Mouse (Mus musculus): ENCODE data around the gene Treh.
"Not testable (repeated sequence)": the region's sequence is repeated elsewhere in the genome, so short reads cannot be mapped to it uniquely, and the experiment has no call there.

Treh gene

DNA sequence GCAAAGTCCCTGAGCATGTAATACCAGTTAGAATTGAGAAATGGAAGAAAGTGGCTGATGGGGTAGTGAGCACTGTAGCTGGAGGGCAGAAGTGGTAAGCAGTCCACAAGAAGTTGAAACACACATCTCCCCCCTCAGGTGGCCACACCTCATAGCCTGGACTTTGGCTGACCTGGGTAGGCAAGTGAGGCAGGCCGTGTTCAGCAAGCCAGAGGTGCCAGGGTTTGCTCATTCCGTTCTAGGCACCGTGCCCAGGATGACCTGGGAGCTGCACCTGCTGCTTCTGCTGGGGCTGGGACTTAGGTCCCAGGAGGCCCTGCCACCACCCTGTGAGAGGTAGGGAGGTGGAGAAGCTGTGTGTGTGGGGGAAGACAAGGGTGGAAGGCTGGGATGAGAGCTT is at the start of gene Treh:
Gene Treh, plus strand, starts transcription at position 229 of the 400 bp plus-strand sequence.
- DNase-seq (ENCODE audit: low read depth, low spot score) = no peak

GRCm38 (mm10) chr9:44624390-44624789 is 48.6 kb upstream of the Treh start:
- DNase-seq (ENCODE audit: low read depth, low spot score) = no peak

DNA sequence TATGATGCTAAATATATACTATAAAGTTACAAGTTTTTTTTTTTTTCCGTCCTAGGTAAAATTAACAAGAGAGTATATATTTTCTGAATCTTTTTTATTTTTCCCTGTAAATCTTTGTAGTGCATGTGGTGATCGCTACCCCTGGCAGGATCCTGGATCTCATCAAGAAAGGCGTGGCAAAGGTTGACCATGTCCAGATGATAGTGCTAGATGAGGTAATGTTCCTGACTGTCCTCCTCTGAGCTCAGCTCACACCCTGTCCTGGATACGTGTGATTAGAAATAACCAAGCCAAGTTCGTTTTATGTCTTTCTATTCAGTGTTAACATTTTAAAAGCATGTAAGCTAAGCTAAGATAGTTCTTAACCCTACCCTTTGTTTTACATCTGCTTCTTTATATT is 46.8 kb upstream of the Treh start:
- no peak for DNase-seq (ENCODE audit: low read depth, low spot score)

- no peak for DNase-seq (ENCODE audit: low read depth, low spot score)
Observed at GRCm38 (mm10) chr9:44637551-44638169, 35.4 kb upstream of the Treh start.

DNA sequence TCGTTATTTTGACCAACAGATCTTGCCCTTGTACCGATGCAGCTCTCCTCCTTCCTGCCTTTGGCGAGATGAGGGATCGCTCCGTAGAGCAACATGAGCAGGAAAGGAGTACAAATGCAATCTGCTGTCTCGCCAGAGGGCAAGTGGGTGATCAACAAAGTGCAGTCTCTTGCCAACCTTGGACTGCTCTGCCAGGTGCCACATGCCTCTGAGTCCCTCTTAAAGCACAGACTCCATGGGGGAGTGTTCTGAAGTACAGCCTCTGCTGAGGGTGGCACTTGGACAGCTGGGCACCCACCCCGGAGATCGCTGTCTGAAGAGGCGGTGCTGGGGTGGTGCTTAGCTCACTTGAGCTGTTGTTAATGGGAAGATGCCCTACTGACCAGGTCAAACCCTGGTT is 34.3 kb upstream of the Treh start:
- DNase-seq (ENCODE audit: low read depth, low spot score) = not testable (repeated sequence)

DNA sequence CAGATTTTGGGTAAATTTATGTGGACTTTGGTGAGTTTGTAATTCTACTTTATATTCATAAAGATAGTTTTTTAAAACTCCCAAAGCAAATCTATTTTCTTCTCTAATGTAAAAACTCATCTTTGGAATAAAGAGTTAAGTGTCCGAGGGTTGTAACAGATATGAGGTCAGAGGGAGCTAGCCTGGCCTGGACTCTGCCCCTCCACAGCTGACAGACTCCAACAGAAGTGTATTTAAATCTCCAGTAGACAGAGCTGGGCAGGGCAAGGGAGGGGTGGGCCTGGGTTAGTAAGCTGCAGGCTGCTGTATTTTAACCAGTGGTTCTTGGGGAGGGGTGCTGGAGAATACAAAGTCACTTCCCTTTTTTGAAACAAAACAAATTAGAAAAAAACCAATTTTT is 33.0 kb upstream of the Treh start:
- not testable (repeated sequence) for DNase-seq (ENCODE audit: low read depth, low spot score)

DNA sequence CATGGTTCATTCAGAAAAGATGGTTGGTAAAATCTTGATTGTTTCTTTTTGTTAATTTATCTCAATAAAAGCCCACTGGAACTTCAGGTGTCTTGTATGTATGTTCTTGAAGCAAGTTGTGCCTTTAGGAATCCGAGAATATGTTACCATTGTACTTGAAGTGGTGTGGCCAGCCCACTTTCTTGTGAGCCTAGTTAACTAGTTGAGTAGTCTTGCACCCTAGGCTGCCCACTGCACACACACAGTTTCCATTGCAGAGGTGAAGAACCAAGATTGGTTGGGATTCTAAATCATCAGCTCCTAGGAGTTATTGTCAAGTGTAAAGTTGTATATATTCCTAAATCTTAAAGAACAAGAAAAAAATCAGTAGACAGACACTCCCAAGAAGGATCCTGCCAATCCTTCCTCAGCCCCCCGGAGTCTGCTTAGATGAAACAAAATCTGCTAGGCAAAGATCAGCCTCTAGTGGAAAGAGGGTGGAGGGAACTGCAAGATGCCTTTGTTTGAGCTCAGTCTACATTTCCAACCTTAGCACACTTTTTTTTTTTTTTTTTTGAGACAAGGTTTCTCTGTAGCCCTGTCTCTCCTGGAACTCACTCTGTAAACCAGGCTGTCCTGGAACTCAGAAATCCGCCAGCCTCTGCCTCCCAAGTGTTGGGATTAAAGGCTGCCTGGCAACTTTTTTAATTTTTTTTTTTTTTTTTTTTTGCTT is 32.2 kb upstream of the Treh start:
- no peak for DNase-seq (ENCODE audit: low read depth, low spot score)

DNA sequence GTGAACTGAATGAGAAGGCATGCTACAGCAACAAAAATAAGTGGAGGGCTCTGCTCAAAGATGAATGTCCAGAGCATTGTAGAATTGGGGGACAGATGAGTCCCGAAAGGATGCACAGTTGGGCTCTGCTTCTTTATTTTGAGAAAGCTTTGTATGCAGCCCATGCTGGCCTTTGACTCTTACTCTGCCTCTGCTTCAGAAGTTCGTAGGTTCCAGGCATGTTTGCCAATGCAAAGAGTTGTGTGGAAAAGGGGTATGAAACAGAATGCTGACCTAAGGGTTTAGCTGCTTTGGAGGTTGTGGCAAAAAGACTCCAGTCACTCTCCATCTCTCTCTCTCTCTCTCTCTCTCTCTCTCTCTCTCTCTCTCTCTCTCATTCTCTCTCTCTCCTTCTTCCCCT is 31.4 kb upstream of the Treh start:
- DNase-seq (ENCODE audit: low read depth, low spot score) = no peak

GRCm38 (mm10) chr9:44643103-44643502 is 29.9 kb upstream of the Treh start:
- no peak for DNase-seq (ENCODE audit: low read depth, low spot score)

- DNase-seq (ENCODE audit: low read depth, low spot score) = no peak
Observed at GRCm38 (mm10) chr9:44644186-44644585, 28.8 kb upstream of the Treh start.

DNA sequence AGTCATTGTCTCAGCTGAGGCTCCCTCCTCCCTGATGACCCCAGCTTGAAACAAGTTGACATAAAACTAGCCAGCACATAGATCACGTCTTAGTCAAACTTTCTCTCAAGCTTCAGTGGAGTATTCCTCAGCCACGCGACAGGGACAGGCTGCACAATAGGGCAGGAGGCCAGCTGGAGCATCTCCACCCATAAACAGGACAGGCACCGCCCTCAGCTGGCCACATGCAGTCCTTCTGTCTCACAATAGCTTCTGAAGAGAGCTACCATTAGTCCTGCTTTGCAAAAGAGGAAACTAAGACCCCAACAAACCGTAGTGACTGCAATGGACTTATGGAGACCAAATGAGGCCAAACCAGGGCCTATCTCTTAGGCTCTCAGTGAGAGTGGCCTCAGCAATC is 27.6 kb upstream of the Treh start:
- DNase-seq (ENCODE audit: low read depth, low spot score) = no peak

GRCm38 (mm10) chr9:44645924-44646323 is 27.1 kb upstream of the Treh start:
- no peak for DNase-seq (ENCODE audit: low read depth, low spot score)

DNA sequence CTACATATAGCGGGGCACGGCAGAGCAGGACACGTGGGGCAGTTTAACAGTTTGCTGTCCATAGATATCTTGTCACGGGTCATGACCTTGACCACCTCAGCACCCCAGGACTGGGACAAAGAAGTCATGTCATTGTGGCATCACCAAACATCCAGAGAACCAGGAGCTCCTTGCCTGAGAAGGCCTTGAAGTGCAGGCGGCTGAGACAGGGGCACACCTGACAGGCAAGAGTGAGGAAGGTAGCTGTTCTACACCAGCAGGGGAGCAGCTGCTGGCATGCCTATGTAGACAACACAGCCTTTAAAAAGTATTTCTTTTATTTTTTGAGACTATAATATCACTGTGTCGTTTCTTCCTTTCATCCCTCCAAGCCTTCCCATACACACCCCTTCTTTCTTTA is 26.7 kb upstream of the Treh start:
- no peak for DNase-seq (ENCODE audit: low read depth, low spot score)

GRCm38 (mm10) chr9:44647026-44647425 is 26.0 kb upstream of the Treh start:
- DNase-seq (ENCODE audit: low read depth, low spot score) = no peak

- DNase-seq (ENCODE audit: low read depth, low spot score) = no peak
Observed at GRCm38 (mm10) chr9:44647656-44648055, 25.4 kb upstream of the Treh start.

DNA sequence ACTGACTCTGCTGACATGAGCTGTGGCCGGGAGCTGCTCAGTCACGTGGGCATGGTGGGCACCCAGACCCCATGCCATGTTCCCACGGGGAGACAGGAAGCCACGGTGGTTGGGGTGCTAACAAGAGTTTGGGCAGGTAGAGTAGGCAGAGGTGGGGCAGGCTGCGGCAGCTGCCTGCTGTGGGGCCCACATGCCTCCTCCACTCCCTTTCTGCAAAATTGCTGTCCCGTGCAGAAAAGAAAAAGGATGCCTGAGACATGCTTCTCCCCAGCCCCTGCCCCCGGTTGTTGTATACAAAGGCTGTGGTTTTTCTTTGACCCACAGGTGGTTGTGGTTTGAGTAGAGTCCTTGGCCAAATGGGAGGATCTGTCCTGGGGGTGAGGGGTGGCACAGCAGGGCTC is 24.2 kb upstream of the Treh start:
- no peak for DNase-seq (ENCODE audit: low read depth, low spot score)

DNA sequence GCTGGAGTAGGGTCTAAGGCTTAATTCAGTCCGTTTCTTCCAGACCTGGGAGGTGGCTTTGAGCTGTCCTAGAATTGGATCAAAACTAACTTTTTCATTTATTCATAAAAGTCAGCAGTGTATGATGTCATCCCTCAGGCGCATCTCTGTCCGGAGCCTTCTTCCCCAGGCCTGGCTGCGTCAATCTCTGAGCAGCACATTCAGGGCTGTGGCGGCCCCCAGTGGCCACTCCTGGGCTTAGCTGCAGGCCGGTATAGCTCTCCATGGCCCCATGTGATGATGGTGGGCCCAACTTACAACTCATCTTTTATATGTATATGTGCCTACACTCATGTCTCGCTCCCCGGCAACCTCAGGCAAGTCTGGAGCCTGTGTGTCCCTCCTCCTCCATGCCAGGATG is 21.0 kb upstream of the Treh start:
- DNase-seq (ENCODE audit: low read depth, low spot score) = no peak

GRCm38 (mm10) chr9:44653896-44654295 is 19.1 kb upstream of the Treh start:
- no peak for DNase-seq (ENCODE audit: low read depth, low spot score)

- DNase-seq (ENCODE audit: low read depth, low spot score) = peak; percentile 72
Observed at GRCm38 (mm10) chr9:44655098-44656066, 17.7 kb upstream of the Treh start.

- DNase-seq (ENCODE audit: low read depth, low spot score) = no peak
Observed at GRCm38 (mm10) chr9:44663706-44664105, 9.3 kb upstream of the Treh start.

DNA sequence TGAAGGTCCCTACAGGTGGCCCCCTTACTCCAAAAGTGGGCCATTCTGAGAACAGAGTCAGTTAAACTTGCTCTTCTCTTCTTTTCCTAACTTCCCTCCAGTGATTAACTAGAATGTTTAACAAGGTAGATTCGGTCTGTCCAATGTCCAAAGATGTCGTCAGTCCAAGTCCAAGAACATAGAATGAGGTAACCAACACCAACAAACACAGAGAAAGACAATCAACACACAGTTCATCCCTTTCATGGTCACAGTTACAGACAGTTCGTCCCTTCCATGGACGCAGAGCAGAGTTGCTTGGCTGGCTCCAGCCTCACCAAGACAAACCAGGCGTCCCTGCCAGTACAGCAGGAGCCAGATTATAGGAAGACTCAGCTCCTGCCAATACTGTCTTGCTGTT is 1.6 kb upstream of the Treh start:
- no peak for DNase-seq (ENCODE audit: low read depth, low spot score)

DNA sequence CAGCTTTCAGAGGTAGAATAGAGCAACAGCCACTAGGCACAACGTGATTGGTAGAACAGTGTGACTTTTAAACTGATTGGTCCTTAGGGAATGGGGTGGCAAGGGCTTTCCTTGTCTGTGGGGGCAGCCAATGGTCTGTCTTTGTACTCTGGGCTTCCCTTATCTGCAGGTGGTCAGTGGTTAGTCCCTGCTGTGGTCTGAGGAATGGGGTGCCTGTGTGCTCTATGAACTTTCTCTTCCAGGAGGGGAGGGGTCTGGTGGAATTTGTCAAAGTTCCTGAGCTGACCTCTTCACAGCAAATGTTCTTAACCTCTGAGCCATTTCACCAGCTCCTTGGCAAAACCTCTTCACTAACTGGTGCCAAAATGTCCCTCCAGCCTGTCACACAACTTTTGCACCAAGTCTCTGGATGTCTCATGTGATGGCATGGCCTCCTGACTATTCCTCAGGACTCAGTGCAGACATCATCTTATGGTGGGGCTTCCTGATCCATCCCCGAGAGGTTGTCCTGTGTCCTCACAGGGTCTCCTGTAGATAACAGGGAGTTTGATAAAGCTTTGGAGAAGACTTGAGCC is 655 bp upstream of the Treh start:
- no peak for DNase-seq (ENCODE audit: low read depth, low spot score)

Data from forelimb bud, embryonic 11.5 days (tissue).